Mouse (Mus musculus) myocyte (in vitro differentiated cells): ENCODE results near the gene Gm10778. TPM values are rescaled to one million over a fixed set of nuclear protein-coding genes. Genes with fewer than 3 reads are reported as not detected.
A peak's percentile ranks its signal among the peaks of the same experiment; 100 is the strongest.

ENCODE experiments used
- H3K27me3 ChIP-seq: one replicate; pipeline ENCODE4 v1.6.1; 2011; ENCODE audit not compliant: control insufficient read depth, insufficient read depth, insufficient read length
- H3K36me3 ChIP-seq: one replicate; pipeline ENCODE4 v1.6.1; 2011; ENCODE audit not compliant: control insufficient read depth, insufficient read depth
- H3K4me2 ChIP-seq: one replicate; pipeline ENCODE4 v1.6.1; 2011; ENCODE audit warnings: low read depth, control low read depth
- H3K4me3 ChIP-seq: one replicate; pipeline ENCODE4 v1.5.1; 2011; ENCODE audit warnings: mild to moderate bottlenecking, control low read depth, moderate library complexity
- H3K79me2 ChIP-seq: one replicate; pipeline ENCODE4 v1.6.1; 2011; ENCODE audit not compliant: control insufficient read depth, insufficient read depth
- H3ac ChIP-seq: one replicate; pipeline ENCODE4 v1.6.1; 2011; ENCODE audit not compliant: control insufficient read depth, insufficient read length
- CEBPB ChIP-seq: IDR thresholded peaks from 2 replicates; pipeline ENCODE4 v1.6.1; 2011; ENCODE audit warnings: mild to moderate bottlenecking, moderate library complexity; ENCODE audit not compliant: poor library complexity, insufficient read depth, severe bottlenecking
- E2F4 ChIP-seq: IDR thresholded peaks from one replicate; pipeline ENCODE4 v1.6.1; 2011; ENCODE audit warnings: mild to moderate bottlenecking, control low read depth, moderate library complexity; ENCODE audit not compliant: insufficient read depth
- MAX ChIP-seq: IDR thresholded peaks from one replicate; pipeline ENCODE4 v1.6.1; 2011; ENCODE audit warnings: low read depth, mild to moderate bottlenecking, control low read depth
- MYOD1 ChIP-seq, 3 experiments: IDR thresholded peaks; one replicate each; pipeline ENCODE4 v1.6.1; 2011; ENCODE audit warnings: control low read depth in 2 of 3, low read depth in 2 of 3, mild to moderate bottlenecking in 2 of 3, moderate library complexity in 1 of 3; ENCODE audit not compliant: insufficient read length in 2 of 3, control insufficient read depth in 1 of 3
- MYOG ChIP-seq, 3 experiments: IDR thresholded peaks; one replicate each; pipeline ENCODE4 v1.6.1; 2011; ENCODE audit warnings: control low read depth in 2 of 3, low read depth in 2 of 3, mild to moderate bottlenecking in 2 of 3; ENCODE audit not compliant: insufficient read length in 2 of 3, control insufficient read depth in 1 of 3, insufficient read depth in 1 of 3
- POLR2A ChIP-seq: IDR thresholded peaks from one replicate; pipeline ENCODE4 v1.6.1; 2011; ENCODE audit warnings: low read depth, mild to moderate bottlenecking, control low read depth, moderate library complexity; ENCODE audit not compliant: insufficient read length
- POLR2AphosphoS2 ChIP-seq: IDR thresholded peaks from one replicate; pipeline ENCODE4 v1.6.1; 2011; ENCODE audit warnings: low read depth, control low read depth; ENCODE audit not compliant: insufficient read length
- REST ChIP-seq: IDR thresholded peaks from one replicate; pipeline ENCODE4 v1.6.1; 2011; ENCODE audit warnings: mild to moderate bottlenecking, control low read depth, moderate library complexity; ENCODE audit not compliant: insufficient read depth, insufficient read length
- SRF ChIP-seq: IDR thresholded peaks from one replicate; pipeline ENCODE4 v1.6.1; 2011; ENCODE audit warnings: low read depth; ENCODE audit not compliant: control insufficient read depth, insufficient read length
- TCF12 ChIP-seq: IDR thresholded peaks from one replicate; pipeline ENCODE4 v1.6.1; 2011; ENCODE audit warnings: mild to moderate bottlenecking, control low read depth; ENCODE audit not compliant: poor library complexity, insufficient read depth, severe bottlenecking
- TCF3 ChIP-seq: IDR thresholded peaks from one replicate; pipeline ENCODE4 v1.6.1; 2011; ENCODE audit warnings: low read depth, control low read depth; ENCODE audit not compliant: insufficient read length
- USF1 ChIP-seq: IDR thresholded peaks from one replicate; pipeline ENCODE4 v1.6.1; 2011; ENCODE audit warnings: low read depth, mild to moderate bottlenecking, control low read depth, moderate library complexity
- polyA plus RNA-seq: library from polyadenylated mRNA; unstranded; fragments of >200 nt; fragmentation: generic; extraction: Trizol; gene quantifications from one replicate; pipeline ENCODE4 v1.2.1, GENCODE M21; 2012; ENCODE audit warnings: missing spikeins

Gm10778 gene
- polyA plus RNA-seq, 1 experiment: 0.59 TPM

DNA sequence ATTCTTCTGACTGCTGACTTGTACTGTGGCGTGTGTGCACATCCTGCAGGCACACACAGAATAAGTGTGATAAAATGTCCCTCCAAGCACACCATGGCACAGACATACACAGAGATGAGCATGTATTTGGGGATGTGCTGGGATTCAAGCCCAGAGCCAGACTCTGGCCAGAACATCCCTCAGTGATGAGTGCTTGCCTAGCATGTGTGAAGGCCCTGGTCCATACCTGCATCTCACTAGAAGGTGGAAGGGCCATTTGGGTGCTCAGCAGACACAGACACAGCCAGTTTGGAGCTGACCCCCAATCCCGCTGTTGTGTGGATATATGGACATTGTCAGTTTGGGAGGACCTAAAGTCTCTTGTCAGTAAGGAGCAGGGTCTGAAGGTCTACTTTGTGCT is 7.3 kb upstream of the Gm10778 start:
- Histone ChIP-seq H3K4me3 (no peak overlapping the region), H3K27me3 (no peaks in the 10 kb centered on the region), H3K36me3 (no peaks in the 10 kb centered on the region), H3K4me2 (no peak overlapping the region), H3K79me2 (no peaks in the 10 kb centered on the region), H3ac (no peak overlapping the region)
- TF ChIP-seq USF1: no peak
- TF ChIP-seq POLR2A: no peak
- TF ChIP-seq E2F4: no peak
- no peak for TF ChIP-seq MAX
- TF ChIP-seq MYOD1 (IDR thresholded peaks at IDR 0.05; ENCODE audit: control insufficient read depth in 1 of 3, insufficient read length in 2 of 3, low read depth in 2 of 3): no peak
- TF ChIP-seq MYOG (IDR thresholded peaks at IDR 0.05; ENCODE audit: control insufficient read depth in 1 of 3, insufficient read depth in 1 of 3, insufficient read length in 2 of 3, low read depth in 2 of 3): no peak
- no peak for TF ChIP-seq TCF3
- TF ChIP-seq REST: no peak
- TF ChIP-seq SRF: no peak
- no peak for TF ChIP-seq CEBPB
- no peak for TF ChIP-seq TCF12
- TF ChIP-seq POLR2AphosphoS2: no peak

DNA sequence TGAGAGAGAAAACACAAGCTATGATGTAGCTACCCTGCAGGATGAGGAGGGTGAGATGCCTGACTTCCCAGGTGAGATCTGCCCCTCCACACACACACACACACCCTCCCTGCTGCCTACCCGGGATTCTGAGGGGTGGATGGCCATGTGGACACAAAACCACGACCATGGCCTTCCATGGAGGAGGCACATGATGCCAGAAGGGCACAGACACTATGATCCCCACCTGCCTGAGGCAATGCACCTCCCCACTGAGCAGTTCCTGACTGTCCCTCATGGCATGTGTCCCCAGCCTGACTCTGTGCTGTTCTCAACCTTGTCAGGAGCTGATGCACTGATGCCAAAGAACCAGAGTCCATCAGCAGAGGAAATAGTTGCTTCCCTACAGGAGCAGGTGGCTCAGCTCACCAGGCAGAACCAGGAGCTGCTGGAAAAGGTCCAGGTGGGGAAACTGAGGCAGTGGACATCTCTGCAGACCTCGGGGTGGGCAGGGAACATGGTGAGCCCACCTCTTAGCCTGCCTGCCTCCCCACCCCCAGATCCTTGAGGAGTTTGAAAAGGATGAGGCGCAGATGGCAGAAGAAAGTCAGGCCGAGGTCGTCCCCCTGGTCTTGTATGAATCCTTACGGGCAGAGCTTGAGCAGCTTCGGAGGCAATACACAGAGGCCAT is 6.7 kb upstream of the Gm10778 start:
- H3K4me2 ChIP-seq: peak overlapping the region; percentile 96
- peak overlapping the region; percentile 41 for H3ac ChIP-seq
- no peaks in the 10 kb centered on the region for H3K79me2 ChIP-seq
- H3K4me3 ChIP-seq: peak overlapping the region; percentile 51
- no peaks in the 10 kb centered on the region for H3K27me3 ChIP-seq
- TF ChIP-seq REST (no peak), POLR2AphosphoS2 (peak; percentile 16)
- no peaks in the 10 kb centered on the region for H3K36me3 ChIP-seq

GRCm38 (mm10) chr10:81642648-81643448 is 6.0 kb upstream of the Gm10778 start:
- Histone ChIP-seq H3ac (peak overlapping the region; percentile 41), H3K4me2 (peak overlapping the region; percentile 96), H3K4me3 (peak overlapping the region; percentile 51), H3K27me3 (no peaks in the 10 kb centered on the region), H3K79me2 (no peaks in the 10 kb centered on the region), H3K36me3 (no peaks in the 10 kb centered on the region)
- TF ChIP-seq CEBPB: no peak
- TF ChIP-seq MYOD1 (IDR thresholded peaks at IDR 0.05; ENCODE audit: control insufficient read depth in 1 of 3, insufficient read length in 2 of 3, low read depth in 2 of 3): no peak

GRCm38 (mm10) chr10:81643449-81644055 is 5.3 kb upstream of the Gm10778 start:
- Histone ChIP-seq H3K79me2 (no peaks in the 10 kb centered on the region), H3K27me3 (no peaks in the 10 kb centered on the region), H3K4me2 (peak overlapping the region; percentile 96), H3K36me3 (no peaks in the 10 kb centered on the region), H3ac (peak overlapping the region; percentile 41), H3K4me3 (peak overlapping the region; percentile 51)
- TF ChIP-seq E2F4 (no peak), POLR2AphosphoS2 (peak; percentile 90), MYOD1 (IDR thresholded peaks at IDR 0.05; ENCODE audit: control insufficient read depth in 1 of 3, insufficient read length in 2 of 3, low read depth in 2 of 3) (peak in 2 of 3 experiments; percentile 72 to 83), REST (peak; percentile 0), TCF3 (peak; percentile 5), POLR2A (peak; percentile 96), MYOG (IDR thresholded peaks at IDR 0.05; ENCODE audit: control insufficient read depth in 1 of 3, insufficient read depth in 1 of 3, insufficient read length in 2 of 3, low read depth in 2 of 3) (peak in 2 of 3 experiments; percentile 90), SRF (no peak), USF1 (peak; percentile 92), CEBPB (no peak), MAX (no peak), TCF12 (no peak)

DNA sequence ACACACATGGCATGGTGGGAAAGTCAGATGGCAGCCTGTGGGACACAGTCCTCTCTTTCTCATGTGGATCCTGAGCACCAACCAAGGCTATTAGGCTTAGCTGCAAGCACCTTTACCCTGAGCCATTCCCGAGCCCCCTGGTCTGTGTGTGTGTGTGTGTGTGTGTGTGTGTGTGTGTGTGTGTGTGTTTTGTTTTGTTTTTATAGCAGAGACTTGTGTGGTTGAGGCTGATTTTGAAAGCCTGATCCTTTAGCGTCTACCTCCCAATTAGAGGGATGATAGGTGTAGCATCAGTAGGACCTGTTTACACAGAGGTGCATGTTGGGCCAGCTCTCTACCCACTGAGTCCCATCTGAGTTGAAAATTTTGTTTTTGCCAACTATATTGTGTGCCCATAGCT is 4.7 kb upstream of the Gm10778 start:
- Histone ChIP-seq H3K27me3 (no peaks in the 10 kb centered on the region), H3K4me3 (peak overlapping the region; percentile 51), H3K79me2 (peaks cover under 1% of the 10 kb centered on the region), H3ac (peak overlapping the region; percentile 41), H3K36me3 (no peaks in the 10 kb centered on the region), H3K4me2 (peak overlapping the region; percentile 96)
- TF ChIP-seq MYOD1 (IDR thresholded peaks at IDR 0.05; ENCODE audit: control insufficient read depth in 1 of 3, insufficient read length in 2 of 3, low read depth in 2 of 3) (no peak), MAX (no peak), POLR2AphosphoS2 (no peak), TCF12 (no peak), CEBPB (no peak), TCF3 (no peak), E2F4 (no peak), POLR2A (no peak), USF1 (no peak), MYOG (IDR thresholded peaks at IDR 0.05; ENCODE audit: control insufficient read depth in 1 of 3, insufficient read depth in 1 of 3, insufficient read length in 2 of 3, low read depth in 2 of 3) (no peak), REST (no peak), SRF (no peak)
